Mouse (Mus musculus) spleen, adult 2 months (tissue): ENCODE data around the gene Uap1.

Experiments used
- CTCF ChIP-seq: fragments of 200-500 bp; IDR thresholded peaks from 2 replicates; pipeline ENCODE4 v1.5.1; 2011; ENCODE audit warnings: mild to moderate bottlenecking, inconsistent platforms; ENCODE audit not compliant: insufficient read depth, insufficient read length, insufficient replicate concordance; ENCODE audit errors: extremely low read depth
- POLR2A ChIP-seq: fragments of 200-500 bp; IDR thresholded peaks from 2 replicates; pipeline ENCODE4 v1.6.1; 2011; ENCODE audit warnings: low read depth, low read length, inconsistent platforms

DNA sequence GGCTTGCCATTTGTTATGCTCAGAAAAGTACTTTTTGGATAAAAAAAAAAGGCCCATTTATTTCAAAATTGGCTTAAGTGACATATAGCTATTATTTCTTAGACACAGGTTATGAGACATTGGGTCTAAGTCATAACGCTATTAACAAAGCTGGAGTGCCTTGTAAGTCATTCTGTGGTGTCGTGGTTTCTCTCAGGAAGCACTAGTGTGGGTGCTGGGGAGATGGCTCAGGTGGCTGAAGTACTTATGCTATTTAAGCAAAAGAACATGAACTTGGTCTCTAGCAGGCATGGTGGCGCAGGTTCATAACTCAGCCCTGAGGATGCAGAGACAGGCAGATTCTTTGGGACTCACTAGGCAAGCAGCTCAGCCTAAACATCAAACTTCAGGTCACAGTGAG is 10.4 kb upstream of the Uap1 start:
- TF ChIP-seq CTCF (no peak), POLR2A (no peak)
